Mouse (Mus musculus) gastrocnemius, postnatal 36 days (tissue): ENCODE data around the gene BC005624. TPM values are rescaled to one million over a fixed set of nuclear protein-coding genes. Genes with fewer than 3 reads are reported as not detected.
A peak's percentile ranks its signal among the peaks of the same experiment; 100 is the strongest.
"Not testable (repeated sequence)": the region's sequence is repeated elsewhere in the genome, so short reads cannot be mapped to it uniquely, and the experiment has no call there.

Experiments
- DNase-seq, 2 experiments: peaks; one replicate each; pipeline ENCODE4 v3.0.0; 2022
- intact Hi-C: fragments of 180-260 bp; cut with DNase I; formaldehyde crosslinking; loops from one replicate; pipeline ENCODE4 v1.15.1; 2025
- total RNA-seq, 2 experiments: library from RNA; stranded (reverse); gene quantifications; 2 replicates each; pipeline ENCODE4 v1.2.3; 2021

Gene BC005624
- total RNA-seq, 2 experiments from 2014 or later, result 19.8 to 22.8 TPM

DNA sequence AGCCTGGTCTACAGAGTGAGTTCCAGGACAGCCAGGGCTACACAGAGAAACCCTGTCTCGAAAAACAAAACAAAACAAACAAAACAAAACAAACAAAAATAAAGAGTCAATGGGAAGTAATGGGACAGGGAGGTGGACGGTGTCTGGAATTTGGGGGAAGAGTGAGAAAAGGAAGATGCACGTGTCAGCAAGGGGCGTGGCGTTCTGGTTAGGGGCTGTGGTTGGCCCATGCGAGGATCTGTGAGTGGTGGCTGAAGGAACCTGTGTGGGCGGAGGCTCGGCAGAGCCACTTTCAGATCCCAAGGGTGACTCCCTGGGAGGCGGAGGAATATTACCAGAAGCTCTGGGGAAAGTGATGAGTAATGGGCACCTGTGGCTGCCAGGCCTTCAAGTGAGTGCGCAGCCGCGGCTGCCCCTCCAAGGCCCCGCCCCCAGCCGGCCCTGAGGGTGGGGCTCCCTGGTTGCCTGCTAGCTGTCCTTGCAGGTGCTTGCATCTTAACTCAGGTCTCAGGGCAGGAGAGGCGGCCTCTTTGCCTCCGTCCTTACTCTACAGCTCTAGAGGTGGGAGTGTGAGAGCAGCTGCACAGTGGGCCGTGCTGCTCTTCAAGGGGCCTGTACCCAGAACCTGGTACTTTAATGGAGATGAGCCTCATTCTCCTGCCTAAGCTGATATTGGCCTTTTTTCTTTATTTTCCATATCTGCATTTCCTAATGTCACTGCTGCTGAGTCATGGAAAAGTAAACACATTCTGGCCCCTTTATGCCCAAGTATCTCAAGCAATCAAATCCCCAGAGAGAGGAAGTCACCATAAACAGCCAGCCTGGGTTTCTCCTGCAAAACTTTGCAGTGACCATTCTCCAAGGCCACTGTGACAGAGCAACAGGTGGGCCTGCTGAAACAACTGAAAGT lies 3.4 kb upstream of the BC005624 start:
- intact Hi-C loops, result no loop called here
- DNase-seq, result no peak

DNA sequence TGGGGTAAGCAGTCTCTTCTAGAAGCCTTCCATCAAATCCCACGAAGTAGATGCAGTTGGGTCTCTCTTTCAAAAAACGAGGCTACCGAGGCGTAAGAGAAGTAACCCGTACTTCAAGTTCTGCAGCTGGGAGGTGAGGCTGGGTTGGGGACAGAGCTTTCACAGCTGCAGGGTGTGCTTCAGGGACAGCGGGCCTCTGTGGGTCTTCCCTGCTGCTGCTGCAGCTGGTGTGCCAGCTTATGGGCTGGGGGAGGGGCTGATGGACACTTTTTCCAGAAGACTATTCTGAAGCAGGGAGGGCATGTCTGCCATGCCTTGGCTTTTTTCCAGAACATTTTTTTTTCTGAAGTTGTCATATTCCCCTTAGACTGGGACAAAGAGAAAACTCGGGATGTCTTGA lies 1.0 kb upstream of the BC005624 start:
- no peak for DNase-seq
- intact Hi-C loops, result no loop called here

DNA sequence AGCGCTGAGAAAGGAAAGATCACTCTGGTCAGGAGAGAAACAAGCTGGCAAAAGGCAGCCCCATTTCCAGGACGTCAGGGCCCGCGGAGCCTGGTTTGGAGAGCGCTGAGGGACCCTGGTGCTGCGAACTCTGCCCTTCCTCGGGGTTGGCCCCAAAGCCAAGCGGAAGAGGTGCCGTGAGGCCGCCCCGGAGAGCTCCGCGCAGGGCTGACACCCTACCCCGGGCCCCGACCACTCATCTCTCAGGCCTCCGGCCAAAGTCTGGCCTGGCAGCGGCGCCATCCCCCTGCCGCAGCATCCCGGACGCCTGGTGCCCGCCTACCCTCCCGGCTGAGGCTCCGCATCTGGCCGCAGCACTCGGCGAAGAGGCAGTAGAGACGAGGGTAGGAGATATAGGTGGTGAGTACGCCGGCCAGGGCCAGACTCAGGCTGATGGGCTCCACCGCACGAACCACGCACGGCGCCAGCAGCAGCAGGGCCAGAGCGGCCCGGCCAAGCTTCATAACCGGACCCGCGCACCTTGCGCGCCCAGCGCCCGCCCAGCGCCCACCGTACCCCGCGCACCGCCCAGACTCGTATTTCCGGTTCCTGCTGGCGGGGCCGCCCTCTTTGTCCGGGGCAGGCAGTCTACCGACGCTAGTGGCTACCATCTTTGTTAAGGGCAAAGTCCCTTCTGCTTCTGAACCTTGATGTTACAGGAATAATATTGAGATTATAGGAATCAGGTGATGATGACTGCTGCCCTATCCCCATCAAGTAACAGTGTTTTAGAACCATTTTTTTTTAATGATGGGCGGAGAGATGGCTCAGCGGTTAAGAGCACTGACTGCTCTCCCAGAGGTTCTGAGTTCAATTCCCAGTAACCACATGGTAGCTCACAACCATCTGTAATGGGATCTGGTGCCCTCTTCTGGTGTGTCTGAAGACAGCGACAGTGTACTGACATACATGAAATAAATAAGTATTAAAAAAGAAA lies 14.4 kb downstream of the BC005624 start, which contains the start of gene Tor1a:
Gene Tor1a, minus strand, starts transcription at position 582 of the 976 bp plus-strand sequence.
- DNase-seq, result peak; percentile 78 to 84
- intact Hi-C loops, result no loop called here

DNA sequence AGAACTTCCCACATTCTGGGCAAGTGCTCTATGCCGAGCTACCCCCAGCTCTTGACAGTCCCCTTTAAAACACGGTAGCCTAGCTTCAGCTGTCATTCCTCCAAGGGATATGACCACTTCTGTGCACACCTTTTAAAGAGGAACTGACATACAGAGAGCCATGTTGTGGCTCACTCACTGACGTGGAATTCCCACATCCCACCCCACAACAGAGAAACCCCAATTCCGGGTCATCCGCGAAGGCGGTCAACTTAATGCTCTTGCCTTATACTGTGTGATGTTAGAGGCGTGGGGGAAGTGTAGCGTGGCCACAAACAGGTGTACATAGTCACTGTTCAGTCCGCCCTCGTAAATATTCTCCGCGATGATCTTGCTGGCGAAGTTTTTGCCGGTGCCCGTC lies 15.2 kb downstream of the BC005624 start:
- intact Hi-C loops, result no loop called here
- no peak for DNase-seq

DNA sequence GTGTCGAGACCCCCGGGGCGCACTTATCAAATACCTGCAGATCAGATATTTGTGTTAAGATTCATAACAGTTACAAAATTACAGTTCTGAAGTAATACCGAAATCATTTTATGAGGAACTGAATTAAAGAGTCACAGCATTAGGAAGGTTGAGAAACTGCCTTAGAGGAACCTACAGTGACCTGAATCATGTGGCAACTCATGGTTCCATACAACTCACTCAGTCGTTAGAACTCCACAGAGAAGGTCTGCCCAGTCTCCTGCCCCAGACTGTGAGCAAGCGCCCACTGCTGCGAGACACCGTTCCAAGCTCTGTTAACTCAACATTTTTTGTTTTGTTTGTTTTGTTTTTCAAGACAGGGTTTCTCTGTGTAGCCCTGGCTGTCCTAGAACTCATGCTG lies 16.4 kb downstream of the BC005624 start:
- intact Hi-C loops, result no loop called here
- no peak for DNase-seq

DNA sequence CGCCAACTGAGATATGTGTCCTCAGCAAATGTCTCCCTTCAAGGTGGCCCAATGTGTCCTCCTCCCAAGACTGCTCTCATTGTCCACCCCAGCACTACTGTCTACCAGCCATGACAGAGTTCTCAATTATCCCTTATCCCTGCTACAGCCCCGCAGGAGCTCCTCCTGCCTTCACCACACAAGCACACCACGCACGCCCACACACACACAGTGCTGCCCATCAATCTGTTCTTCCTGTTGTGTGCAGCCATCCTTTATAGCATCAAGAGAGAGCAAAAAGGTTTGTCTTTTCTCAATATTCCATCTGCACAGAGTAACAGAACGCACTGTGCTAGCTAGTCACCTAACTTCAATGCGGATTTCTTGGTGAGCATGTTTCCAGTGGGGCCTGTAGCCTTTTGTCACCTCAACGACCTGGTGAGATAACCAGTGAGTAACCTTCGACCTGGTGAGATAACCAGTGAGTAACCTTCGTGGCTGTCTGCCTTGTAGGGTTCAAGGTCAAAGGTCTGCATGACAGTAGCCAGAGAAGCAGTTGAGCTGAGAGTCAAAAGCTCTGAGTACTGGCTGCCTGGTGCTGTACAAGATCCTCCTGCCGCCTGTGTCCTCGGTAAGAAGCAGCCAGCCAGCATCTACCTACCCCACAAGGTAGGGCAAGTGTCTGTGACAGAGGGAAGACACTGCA lies 19.3 kb downstream of the BC005624 start:
- no peak for DNase-seq
- intact Hi-C loops, result no loop called here

DNA sequence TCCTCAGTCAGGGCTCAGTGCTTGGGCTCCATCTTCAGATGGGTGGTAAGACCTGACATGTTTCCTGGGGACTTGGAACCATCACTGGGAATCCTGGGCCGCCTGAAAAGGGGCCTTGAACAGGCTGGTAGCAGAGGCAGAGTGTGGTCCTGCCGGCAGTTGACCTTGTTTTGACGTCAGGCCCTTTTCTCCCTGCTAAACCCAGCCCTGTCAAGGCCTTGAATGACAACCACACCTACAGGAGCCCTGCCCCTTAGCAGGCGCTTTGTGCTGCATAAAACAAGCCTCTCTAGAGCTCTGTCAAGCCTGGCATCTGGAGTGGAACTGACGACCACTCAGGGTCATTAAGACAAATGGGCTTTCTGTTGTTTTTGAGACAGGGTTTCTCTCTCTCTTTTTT lies 22.1 kb downstream of the BC005624 start:
- intact Hi-C loops, result no loop called here
- DNase-seq, result no peak

DNA sequence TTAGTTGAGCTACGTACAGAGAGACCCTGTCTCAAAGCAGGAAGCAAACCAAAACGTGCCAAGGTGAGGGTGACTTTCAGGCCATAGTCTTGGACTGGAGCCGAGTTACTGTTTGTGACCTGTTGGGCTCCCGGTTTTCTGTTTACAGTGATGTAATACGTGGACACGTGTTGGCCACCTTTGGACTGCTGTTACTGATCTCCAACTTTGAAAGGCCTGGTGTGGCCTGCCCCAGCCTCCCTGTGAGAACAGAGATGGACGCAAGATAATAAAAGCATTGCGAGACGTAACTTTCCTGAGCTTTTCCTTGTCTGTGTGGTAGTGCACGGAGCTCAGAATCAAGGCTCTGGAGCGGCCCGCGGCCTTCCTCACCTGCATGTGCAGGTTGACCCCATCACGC lies 23.3 kb downstream of the BC005624 start:
- no peak for DNase-seq
- intact Hi-C loops, result no loop called here

DNA sequence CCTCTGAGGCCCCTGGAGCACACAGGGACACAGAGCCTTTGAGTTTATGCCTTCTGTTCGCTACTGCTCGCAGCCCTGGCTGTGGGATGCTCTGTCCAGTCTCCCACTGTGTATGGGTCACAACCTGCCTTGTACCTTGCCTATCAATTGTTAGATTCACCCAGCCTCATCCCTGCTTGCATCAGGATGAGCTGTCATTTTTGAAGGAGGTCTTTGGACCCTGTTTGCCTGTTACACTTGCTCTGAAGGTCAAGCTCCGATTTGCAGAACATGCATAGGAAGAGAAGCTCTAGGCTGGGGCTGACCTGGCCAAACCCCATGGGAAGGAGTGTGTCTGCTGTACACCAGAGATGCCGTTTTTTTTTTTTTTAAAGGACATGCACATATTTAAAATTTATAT lies 24.5 kb downstream of the BC005624 start:
- no peak for DNase-seq
- intact Hi-C loops, result no loop called here

DNA sequence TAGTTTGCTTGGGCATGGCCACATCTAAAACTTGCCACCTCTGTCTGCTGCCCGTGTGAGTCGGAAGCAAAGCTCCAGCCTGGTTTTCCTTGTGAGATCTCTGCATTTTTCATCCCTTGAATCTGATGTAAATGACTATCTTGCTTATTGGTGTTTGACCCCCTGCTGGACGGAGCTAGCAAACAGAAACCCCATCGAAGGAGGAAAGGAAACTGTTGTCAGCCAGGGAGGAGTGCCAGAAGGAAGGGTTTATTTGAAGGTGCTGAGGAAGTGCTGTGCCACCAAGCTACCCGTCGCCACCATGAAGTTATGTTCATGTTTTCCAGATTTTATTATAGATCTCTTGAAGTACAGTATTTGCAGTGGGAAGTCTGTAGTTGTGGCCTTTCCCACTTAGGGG lies 27.2 kb downstream of the BC005624 start:
- intact Hi-C loops, result no loop called here

DNA sequence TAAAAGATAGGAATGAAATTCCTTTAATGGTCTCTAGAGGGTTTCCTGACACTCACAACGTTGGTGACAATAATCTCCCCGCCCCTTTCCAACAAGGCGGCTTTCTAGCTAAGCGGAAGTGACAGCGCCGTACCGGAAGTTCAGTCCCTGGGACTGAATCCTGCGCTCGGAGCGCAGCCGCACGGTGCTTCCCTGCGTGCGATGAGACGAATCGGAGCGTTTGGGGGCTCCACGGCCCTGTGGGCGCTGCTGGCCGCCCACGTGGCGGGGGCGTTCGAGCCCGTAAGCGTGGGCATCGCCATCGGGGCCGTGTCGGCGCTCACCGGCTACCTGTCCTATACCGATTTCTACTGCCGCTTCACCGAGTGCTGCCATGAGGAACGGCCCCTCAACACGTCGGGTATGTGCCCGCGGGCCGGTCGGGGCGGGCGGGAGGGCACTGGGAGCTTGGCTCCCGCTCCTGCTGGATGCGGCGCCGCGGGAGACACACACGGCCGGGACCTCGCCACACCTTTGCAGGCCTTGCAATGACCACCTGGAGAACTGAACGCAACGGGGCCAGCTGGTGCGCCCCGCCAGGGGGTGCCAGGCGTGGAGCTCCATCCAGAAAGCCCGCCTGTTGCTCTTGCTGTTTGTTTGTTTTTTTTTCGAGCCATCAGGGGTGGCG lies 29.0 kb downstream of the BC005624 start, which contains the start of gene Tor1b:
Gene Tor1b, plus strand, starts transcription at position 136 of the 667 bp plus-strand sequence.
- peak; percentile 68 to 70 for DNase-seq
- intact Hi-C loops, result no loop called here

More for the DNA sequence above, 27.2 kb downstream of the BC005624 start:
- no peak for DNase-seq

DNA sequence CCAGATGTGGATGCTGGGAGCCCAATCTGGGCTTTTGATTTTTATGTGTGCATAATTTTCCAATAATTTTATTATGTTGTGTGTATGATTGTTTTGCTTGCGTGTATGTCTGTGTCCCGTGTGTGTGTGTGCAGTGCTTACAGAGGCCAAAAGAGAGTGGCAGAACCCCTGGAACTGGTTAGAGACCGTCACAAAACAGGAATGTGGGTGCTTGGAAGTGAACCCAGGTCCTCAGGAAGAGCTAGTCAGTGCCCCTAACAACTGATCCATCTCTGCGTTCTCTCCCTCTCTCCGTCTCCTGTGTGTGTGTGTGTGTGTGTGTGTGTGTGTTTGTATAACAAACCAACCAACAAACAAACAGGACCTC lies 29.6 kb downstream of the BC005624 start:
- intact Hi-C loops, result no loop called here

DNA sequence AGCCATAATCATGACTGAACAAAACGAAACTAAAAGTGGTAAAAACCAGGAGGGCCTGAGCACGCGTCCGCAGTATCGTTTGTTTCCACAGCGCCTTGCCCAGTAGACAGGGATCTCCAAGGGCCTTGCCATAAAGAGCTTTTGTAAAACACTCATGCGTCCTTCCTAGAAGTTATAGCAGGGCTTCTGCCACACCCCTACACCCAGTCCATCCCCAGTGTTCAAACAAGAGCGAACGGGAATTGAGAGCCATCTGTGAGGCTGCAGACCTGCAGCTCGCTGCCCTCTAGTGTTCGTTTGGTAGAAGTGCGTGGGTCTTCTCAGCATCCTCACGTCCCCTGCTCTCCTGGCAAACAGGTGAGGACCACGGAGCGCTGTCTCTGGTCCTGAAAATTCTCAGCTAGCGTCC lies 39.4 kb downstream of the BC005624 start:
- intact Hi-C loops, result no loop called here
- DNase-seq, result peak; percentile 31 to 41

More for the DNA sequence above, 29.6 kb downstream of the BC005624 start:
- no peak for DNase-seq

DNA sequence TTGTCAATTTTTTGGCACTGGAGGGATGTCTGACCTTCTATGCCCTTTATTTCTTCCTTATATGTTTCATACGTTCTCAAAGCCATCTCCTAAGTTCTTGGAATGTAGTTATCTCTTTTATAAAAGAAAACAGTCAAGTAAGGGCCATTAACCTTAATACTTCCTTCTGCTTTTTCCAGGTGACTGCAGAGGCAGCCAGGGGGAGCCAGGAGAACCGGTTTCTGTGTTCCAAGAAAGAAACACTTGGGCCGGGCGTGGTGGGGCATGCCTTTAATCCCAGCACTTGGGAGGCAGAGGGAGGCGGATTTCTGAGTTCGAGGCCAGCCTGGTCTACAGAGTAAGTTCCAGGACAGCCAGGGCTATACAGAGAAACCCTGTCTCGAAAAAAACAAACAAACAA lies 39.9 kb downstream of the BC005624 start:
- intact Hi-C loops, DNase-seq: not testable (repeated sequence)

DNA sequence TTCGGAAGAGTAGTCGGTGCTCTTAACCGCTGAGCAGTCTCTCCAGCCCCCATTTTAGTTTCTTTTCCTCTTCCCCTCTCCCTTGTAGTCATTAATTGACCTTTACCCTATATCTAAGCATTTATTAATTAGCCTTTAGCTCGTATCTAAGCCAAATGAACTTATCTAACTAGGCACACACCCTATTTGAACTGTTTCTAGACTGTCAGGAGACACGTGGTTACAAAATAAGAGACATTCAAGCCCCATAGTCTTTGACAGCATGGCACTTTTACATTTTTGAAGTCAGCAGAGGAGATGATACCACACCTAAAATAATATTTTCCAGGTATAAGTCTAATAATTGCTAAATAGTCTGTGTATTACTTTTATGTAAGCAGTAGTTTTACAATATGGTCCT lies 40.4 kb downstream of the BC005624 start:
- intact Hi-C loops, result no loop called here
- DNase-seq, result no peak

DNA sequence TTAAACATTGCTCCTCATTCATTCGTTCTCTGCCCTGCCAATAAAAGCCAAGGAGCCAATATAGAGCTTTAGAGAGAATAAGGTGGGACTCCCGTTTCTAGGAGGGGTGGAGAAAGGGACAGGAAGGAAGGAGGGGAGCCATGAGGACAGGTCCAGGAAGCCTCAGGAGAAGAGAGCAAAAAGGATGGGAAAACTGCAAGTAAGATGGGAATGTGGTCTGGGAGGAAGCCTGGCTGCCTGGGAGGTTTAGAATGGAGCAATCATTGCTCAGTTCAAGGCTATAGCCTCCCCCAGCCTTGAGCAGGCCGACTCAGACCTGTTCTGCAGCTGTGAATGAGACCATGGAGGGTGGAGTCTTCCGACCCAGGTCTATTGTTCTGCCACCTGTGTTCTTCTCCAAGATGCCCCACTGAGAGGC lies 43.4 kb downstream of the BC005624 start:
- no peak for DNase-seq
- intact Hi-C loops, result no loop called here

DNA sequence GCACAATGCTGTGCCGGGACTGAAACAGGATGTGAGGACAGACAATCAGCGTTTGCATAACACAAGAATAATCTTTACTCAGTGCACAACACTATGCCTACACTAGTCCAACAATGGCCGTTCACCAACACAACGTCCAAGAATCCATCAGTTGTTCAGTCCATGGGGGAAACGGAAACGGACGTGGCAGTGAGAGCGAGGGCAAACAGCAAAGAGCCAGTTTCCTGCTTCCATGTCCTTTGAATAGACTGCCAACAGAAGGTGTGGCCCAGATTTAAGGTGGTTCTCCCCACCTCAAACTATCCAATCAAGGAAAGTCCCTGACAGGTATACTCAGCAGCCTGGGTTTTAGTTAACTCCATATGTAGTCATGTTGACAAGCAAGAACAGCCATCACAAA lies 44.3 kb downstream of the BC005624 start:
- intact Hi-C loops, result no loop called here
- DNase-seq, result no peak

DNA sequence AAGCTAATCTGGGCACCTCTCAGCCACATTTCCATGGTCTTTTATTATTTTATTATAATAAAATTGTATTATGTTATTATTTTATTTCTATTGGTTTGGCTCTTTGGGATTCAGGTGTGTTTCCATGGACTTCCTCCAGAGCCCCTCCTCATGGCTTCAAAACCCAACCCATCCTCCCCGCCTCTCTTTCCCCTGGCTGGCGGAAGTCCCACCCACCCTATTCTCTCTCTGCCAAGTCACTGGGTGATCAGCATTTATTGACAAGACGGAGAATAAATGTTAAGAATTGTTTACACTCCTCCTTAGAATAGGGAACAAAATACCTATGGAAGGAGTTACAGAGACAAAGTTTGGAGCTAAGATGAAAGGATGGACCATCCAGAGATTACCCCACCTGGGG lies 45.2 kb downstream of the BC005624 start:
- intact Hi-C loops, result no loop called here

DNA sequence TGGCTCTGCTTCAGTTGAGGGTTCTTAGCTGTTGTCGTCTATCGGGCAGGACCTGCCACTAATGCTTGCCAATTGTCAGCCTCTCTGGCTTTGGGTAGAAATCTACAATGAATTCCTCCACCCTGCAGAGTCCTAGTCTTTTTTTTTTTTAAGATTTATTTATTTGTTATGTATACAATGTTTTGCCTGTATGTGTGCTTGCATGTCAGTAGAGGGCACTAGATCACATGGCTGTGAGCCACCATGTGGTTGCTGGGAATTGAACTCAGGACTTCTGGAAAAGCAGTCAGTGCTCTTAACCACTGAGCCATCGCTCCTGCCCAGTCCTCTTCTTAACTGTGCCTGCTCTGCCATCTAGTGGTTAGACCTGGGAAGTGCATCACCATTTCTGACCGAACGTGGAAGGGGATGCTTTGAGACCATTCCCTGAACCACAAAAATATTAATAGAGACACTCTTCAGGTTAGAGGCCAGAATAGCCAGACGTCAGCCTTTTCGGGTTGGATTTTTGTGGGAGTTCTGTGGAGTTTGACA lies 48.0 kb downstream of the BC005624 start:
- peak; percentile 48 to 57 for DNase-seq
- intact Hi-C loops, result loop anchor here (5.0 kb wide), 2 partner anchors 107 to 497 kb away; no protein-coding TSS in a partner anchor

More for the DNA sequence above, 45.2 kb downstream of the BC005624 start:
- no peak for DNase-seq
